Mouse (Mus musculus) midbrain, embryonic 10.5 days (tissue): ENCODE data around the gene Yipf6. TPM values are rescaled to one million over a fixed set of nuclear protein-coding genes. Genes with fewer than 3 reads are reported as not detected.
A peak's percentile ranks its signal among the peaks of the same experiment; 100 is the strongest.
"Not testable (repeated sequence)": the region's sequence is repeated elsewhere in the genome, so short reads cannot be mapped to it uniquely, and the experiment has no call there.

ENCODE experiments used
- DNase-seq: peaks from one replicate; pipeline ENCODE4 v3.0.0-alpha.2; 2017; ENCODE audit warnings: low spot score
- H3K27ac ChIP-seq: fragments of 300-500 bp; sonication (generic); replicated peaks from 2 replicates; pipeline ENCODE4 v1.5.1; 2016; ENCODE audit warnings: mild to moderate bottlenecking
- H3K27me3 ChIP-seq: fragments of 300-500 bp; sonication (generic); 2 replicates; pipeline ENCODE4 v1.6.1; 2016; ENCODE audit warnings: low read depth, mild to moderate bottlenecking; ENCODE audit not compliant: poor library complexity, severe bottlenecking
- H3K36me3 ChIP-seq: fragments of 300-500 bp; sonication (generic); 2 replicates; pipeline ENCODE4 v1.6.1; 2016; ENCODE audit warnings: mild to moderate bottlenecking, moderate library complexity
- H3K4me1 ChIP-seq: fragments of 300-500 bp; sonication (generic); 2 replicates; pipeline ENCODE4 v1.6.1; 2016
- H3K4me3 ChIP-seq: fragments of 300-500 bp; sonication (generic); 2 replicates; pipeline ENCODE4 v1.5.1; 2016; ENCODE audit warnings: mild to moderate bottlenecking, moderate library complexity
- H3K9me3 ChIP-seq: fragments of 300-500 bp; sonication (generic); replicated peaks from 2 replicates; pipeline ENCODE4 v1.6.1; 2016; ENCODE audit warnings: mild to moderate bottlenecking
- WGBS: fragments of 180-500 bp; shearing (Covaris S2); methylation state at CpG from one replicate; pipeline ENCODE4 v1.1.7; 2016; 5-methylcytosine and 5-hydroxymethylcytosine counted together
- polyA plus RNA-seq: library from polyadenylated mRNA; unstranded; fragments of >200 nt; fragmentation: Nextera tagmentation; extraction: Ambion mirVana; gene quantifications from 2 replicates; pipeline ENCODE4 v1.2.1, GENCODE M21; 2016

Gene Yipf6
- polyA plus RNA-seq, 1 experiment from 2014 or later: 18.2 TPM

GRCm38 (mm10) chrX:98963742-98964141 is 27.6 kb downstream of the Yipf6 start:
- H3K4me3 ChIP-seq: no peak overlapping the region
- H3K36me3 ChIP-seq: no peaks in the 10 kb centered on the region
- no peak for DNase-seq
- H3K27me3 ChIP-seq: peaks cover 49% of the 10 kb centered on the region
- H3K9me3 ChIP-seq: no peaks in the 10 kb centered on the region
- H3K4me1 ChIP-seq: no peaks in the 10 kb centered on the region
- no peak overlapping the region for H3K27ac ChIP-seq

GRCm38 (mm10) chrX:98964513-98964912 is 28.4 kb downstream of the Yipf6 start:
- H3K9me3 ChIP-seq: no peaks in the 10 kb centered on the region
- no peaks in the 10 kb centered on the region for H3K36me3 ChIP-seq
- H3K27me3 ChIP-seq: peaks cover 42% of the 10 kb centered on the region
- H3K4me3 ChIP-seq: no peak overlapping the region
- H3K4me1 ChIP-seq: no peaks in the 10 kb centered on the region
- H3K27ac ChIP-seq: no peak overlapping the region
- DNase-seq: no peak

DNA sequence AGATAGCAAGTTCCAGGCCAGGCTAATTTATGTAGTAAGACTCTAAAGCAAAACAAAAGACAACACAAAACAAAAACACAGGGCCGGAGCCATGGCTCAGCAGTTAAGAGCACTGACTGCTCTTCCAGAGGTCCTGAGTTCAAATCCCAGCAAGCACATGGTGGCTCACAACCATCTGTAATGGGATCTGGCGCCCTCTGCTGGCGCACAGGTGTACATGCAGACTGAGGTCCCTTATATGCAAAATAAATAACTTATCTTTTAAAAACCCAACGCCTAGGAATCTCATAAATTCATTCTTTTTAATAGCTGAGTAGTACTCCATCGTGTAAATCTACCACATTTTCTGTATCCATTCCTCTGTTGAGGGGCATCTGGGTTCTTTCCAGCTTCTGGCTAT is 50.5 kb downstream of the Yipf6 start:
- not testable (repeated sequence) for DNase-seq, H3K9me3 ChIP-seq, H3K36me3 ChIP-seq, H3K4me3 ChIP-seq, H3K27ac ChIP-seq, H3K4me1 ChIP-seq
- peaks cover 44% of the 10 kb centered on the region for H3K27me3 ChIP-seq
- WGBS: 45% methylated on average over 5 of the region's 5 CpGs

DNA sequence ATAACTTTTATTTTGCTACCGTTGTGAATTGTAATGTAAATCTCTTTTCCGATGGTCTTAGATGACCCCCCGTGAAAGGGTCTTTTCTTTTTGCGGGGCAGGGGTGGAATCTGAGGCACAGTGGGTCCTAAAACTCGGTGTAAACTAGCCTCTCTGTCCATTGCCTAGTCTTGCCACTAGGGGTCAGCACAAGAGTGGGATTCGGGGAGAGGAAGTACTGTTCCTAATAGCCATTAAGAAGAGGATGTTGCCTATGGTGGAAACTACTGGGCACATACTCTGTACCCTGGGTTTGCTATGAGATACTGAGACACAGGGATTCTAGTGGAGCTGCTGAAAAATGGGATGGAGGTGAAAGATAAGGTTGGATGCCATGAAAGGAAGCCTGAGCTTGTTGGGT is 53.5 kb downstream of the Yipf6 start:
- H3K27me3 ChIP-seq: peaks cover 50% of the 10 kb centered on the region
- DNase-seq: peak; percentile 47
- no peaks in the 10 kb centered on the region for H3K4me1 ChIP-seq
- no peaks in the 10 kb centered on the region for H3K36me3 ChIP-seq
- H3K9me3 ChIP-seq: no peaks in the 10 kb centered on the region
- WGBS: 45% methylated on average over 6 of the region's 6 CpGs
- no peak overlapping the region for H3K4me3 ChIP-seq
- H3K27ac ChIP-seq: no peak overlapping the region

Other genes starting within 250 kb of the Yipf6 start
- gene Ophn1, start 45.3 kb upstream of the Yipf6 start, polyA plus RNA-seq: 16.4 and 19.6 TPM in 2 replicates
- 14.8 and 16.4 TPM in 2 replicates for gene Stard8, start 66.9 kb downstream of the Yipf6 start, polyA plus RNA-seq
- gene Efnb1, start 199.8 kb downstream of the Yipf6 start, polyA plus RNA-seq: 49.3 and 50.6 TPM in 2 replicates